Mouse (Mus musculus): ENCODE results near the gene Il13.

GRCm38 (mm10) chr11:53588279-53588678, 46.2 kb downstream of the Il13 start:
- TF ChIP-seq GATA1 (IDR thresholded peaks at IDR 0.05; ENCODE audit: borderline replicate concordance, low read length) (no peak), FLI1 (IDR thresholded peaks at IDR 0.05; ENCODE audit: low read length) (no peak)
